Mouse (Mus musculus) kidney, adult 8-10 months (tissue): ENCODE results near the gene Arnt2.
A peak's percentile ranks its signal among the peaks of the same experiment; 100 is the strongest.

ENCODE experiments used
- DNase-seq, 2 experiments: peaks; one replicate each; pipeline ENCODE4 v3.0.0; 2022

The Arnt2 gene

GRCm38 (mm10) chr7:84339186-84339585, 70.8 kb downstream of the Arnt2 start:
- no peak for DNase-seq

GRCm38 (mm10) chr7:84337768-84338167, 72.2 kb downstream of the Arnt2 start:
- DNase-seq = no peak

- no peak for DNase-seq
Measured at GRCm38 (mm10) chr7:84336907-84337306, 73.1 kb downstream of the Arnt2 start.

GRCm38 (mm10) chr7:84336580-84336886, 73.4 kb downstream of the Arnt2 start:
- no peak for DNase-seq

GRCm38 (mm10) chr7:84335766-84336579, 74.0 kb downstream of the Arnt2 start:
- no peak for DNase-seq

- no peak for DNase-seq
Measured at GRCm38 (mm10) chr7:84333996-84334395, 76.0 kb downstream of the Arnt2 start.

- peak in 1 of 2 experiments; percentile 53 for DNase-seq
Measured at GRCm38 (mm10) chr7:84332295-84333168, 77.4 kb downstream of the Arnt2 start.

GRCm38 (mm10) chr7:84329174-84329583, 80.8 kb downstream of the Arnt2 start:
- DNase-seq = peak in 1 of 2 experiments; percentile 48

GRCm38 (mm10) chr7:84328770-84329169, 81.2 kb downstream of the Arnt2 start:
- DNase-seq = no peak

- DNase-seq = no peak
Measured at GRCm38 (mm10) chr7:84325570-84326328, 84.2 kb downstream of the Arnt2 start.

GRCm38 (mm10) chr7:84321542-84321941, 88.4 kb downstream of the Arnt2 start:
- DNase-seq = no peak

- DNase-seq = peak in 1 of 2 experiments; percentile 17
Measured at GRCm38 (mm10) chr7:84315353-84316003, 94.5 kb downstream of the Arnt2 start.

GRCm38 (mm10) chr7:84314742-84315141, 95.2 kb downstream of the Arnt2 start:
- DNase-seq = no peak

GRCm38 (mm10) chr7:84311624-84312023, 98.4 kb downstream of the Arnt2 start:
- no peak for DNase-seq

- DNase-seq = no peak
Measured at GRCm38 (mm10) chr7:84310909-84311311, 99.1 kb downstream of the Arnt2 start.

- no peak for DNase-seq
Measured at GRCm38 (mm10) chr7:84307329-84307925, 102.5 kb downstream of the Arnt2 start.

GRCm38 (mm10) chr7:84300261-84300660, 109.7 kb downstream of the Arnt2 start:
- no peak for DNase-seq

- no peak for DNase-seq
Measured at GRCm38 (mm10) chr7:84299601-84300000, 110.4 kb downstream of the Arnt2 start.

- no peak for DNase-seq
Measured at GRCm38 (mm10) chr7:84293054-84293453, 116.9 kb downstream of the Arnt2 start.

- DNase-seq = no peak
Measured at GRCm38 (mm10) chr7:84287226-84287587, 122.8 kb downstream of the Arnt2 start.

- DNase-seq = no peak
Measured at GRCm38 (mm10) chr7:84286526-84287225, 123.3 kb downstream of the Arnt2 start.

GRCm38 (mm10) chr7:84285790-84286189, 124.2 kb downstream of the Arnt2 start:
- no peak for DNase-seq
